Mouse (Mus musculus): Measurements from ENCODE around the gene Prpf38b.

DNA sequence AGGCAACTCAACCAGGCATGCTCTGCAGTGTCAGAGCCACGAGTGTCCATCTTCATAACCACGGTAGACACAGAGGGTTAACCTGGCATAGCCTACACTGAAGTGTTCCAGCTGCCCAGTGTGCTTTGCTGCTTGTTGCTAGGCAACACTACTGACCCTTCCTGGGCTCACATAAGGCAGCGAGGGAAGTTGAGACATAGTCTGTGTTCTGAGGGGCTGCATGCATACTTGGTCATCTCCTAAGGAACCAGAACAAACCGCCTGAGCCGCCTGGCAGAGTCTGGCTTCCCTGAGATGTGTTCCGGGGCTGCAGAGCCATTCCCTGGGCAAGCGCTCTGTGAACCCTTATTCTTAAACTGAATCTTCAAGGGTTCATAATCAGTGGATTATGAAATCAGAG is 49.7 kb upstream of the Prpf38b start:
- TF ChIP-seq CTCF (IDR thresholded peaks at IDR 0.05; ENCODE audit: insufficient read depth, low read depth, low read length) (no peak), POLR2A (IDR thresholded peaks at IDR 0.05; ENCODE audit: insufficient read depth, low read depth, low read length) (no peak)

Measured in olfactory bulb, adult 2 months (tissue).